Mouse (Mus musculus) lung, postnatal 0 days (tissue): Measurements from ENCODE around the gene Ppdpf.

Experiments
- CTCF ChIP-seq: IDR thresholded peaks from 2 replicates; pipeline ENCODE4 v1.5.1; 2016; ENCODE audit warnings: antibody characterized with exemption, mild to moderate bottlenecking
- EP300 ChIP-seq: IDR thresholded peaks from 2 replicates; pipeline ENCODE4 v1.6.1; 2016; ENCODE audit warnings: antibody characterized with exemption, mild to moderate bottlenecking, control low read depth

- TF ChIP-seq CTCF (no peak), EP300 (no peak)
Measured at GRCm38 (mm10) chr2:181238091-181238610, 51.1 kb downstream of the Ppdpf start.
